Mouse (Mus musculus) kidney, embryonic 14.5 days (tissue): ENCODE data around the gene D10Wsu102e. TPM values are rescaled to one million over a fixed set of nuclear protein-coding genes. Genes with fewer than 3 reads are reported as not detected.
"Not testable (repeated sequence)": the region's sequence is repeated elsewhere in the genome, so short reads cannot be mapped to it uniquely, and the experiment has no call there.

ENCODE experiments used
- ATAC-seq: fragments of 200-750 bp; cut with Nextera tagmentation; 2 replicates; pipeline ENCODE4 v1.8.0; 2017; ENCODE audit warnings: moderate number of reproducible peaks, mild to moderate bottlenecking, moderate TSS enrichment, moderate library complexity; ENCODE audit not compliant: low FRiP score, low TSS enrichment
- H3K27ac ChIP-seq: fragments of 300-500 bp; sonication (generic); 2 replicates; pipeline ENCODE4 v1.5.1; 2014; ENCODE audit warnings: low read depth, mild to moderate bottlenecking, low read length, moderate library complexity, mixed read lengths
- H3K27me3 ChIP-seq: fragments of 300-500 bp; sonication (generic); 2 replicates; pipeline ENCODE4 v1.6.1; 2014; ENCODE audit warnings: mild to moderate bottlenecking, low read length; ENCODE audit not compliant: control insufficient read depth, insufficient read depth
- H3K36me3 ChIP-seq: fragments of 300-500 bp; sonication (generic); 2 replicates; pipeline ENCODE4 v1.6.1; 2014; ENCODE audit warnings: low read length, mixed read lengths; ENCODE audit not compliant: control insufficient read depth, insufficient read depth
- H3K4me1 ChIP-seq: fragments of 300-500 bp; sonication (generic); 2 replicates; pipeline ENCODE4 v1.6.1; 2014; ENCODE audit warnings: low read length, mixed read lengths; ENCODE audit not compliant: control insufficient read depth, insufficient read depth
- H3K4me2 ChIP-seq: fragments of 300-500 bp; sonication (generic); replicated peaks from 2 replicates; pipeline ENCODE4 v1.6.1; 2014; ENCODE audit warnings: low read depth, mild to moderate bottlenecking, low read length
- H3K4me3 ChIP-seq: fragments of 300-500 bp; sonication (generic); 2 replicates; pipeline ENCODE4 v1.5.1; 2014; ENCODE audit warnings: mild to moderate bottlenecking, low read length
- H3K9ac ChIP-seq: fragments of 300-500 bp; sonication (generic); 2 replicates; pipeline ENCODE4 v1.6.1; 2014; ENCODE audit warnings: low read depth, mild to moderate bottlenecking, low read length, moderate library complexity
- H3K9me3 ChIP-seq: fragments of 300-500 bp; sonication (generic); 2 replicates; pipeline ENCODE4 v1.6.1; 2016; ENCODE audit warnings: low read length; ENCODE audit not compliant: control insufficient read depth
- WGBS: fragments of 180-500 bp; shearing (Covaris S2); extraction: QIAGEN DNeasy Blood & Tissue Kit; methylation state at CpG from one replicate; pipeline ENCODE4 v1.1.7; 2014; 5-methylcytosine and 5-hydroxymethylcytosine counted together
- polyA plus RNA-seq: library from polyadenylated mRNA; unstranded; fragments of >200 nt; fragmentation: Nextera tagmentation; extraction: Ambion mirVana; gene quantifications from 2 replicates; pipeline ENCODE4 v1.2.1, GENCODE M21; 2014

The D10Wsu102e gene
- polyA plus RNA-seq, 1 experiment from 2014 or later = 0.89 TPM

DNA sequence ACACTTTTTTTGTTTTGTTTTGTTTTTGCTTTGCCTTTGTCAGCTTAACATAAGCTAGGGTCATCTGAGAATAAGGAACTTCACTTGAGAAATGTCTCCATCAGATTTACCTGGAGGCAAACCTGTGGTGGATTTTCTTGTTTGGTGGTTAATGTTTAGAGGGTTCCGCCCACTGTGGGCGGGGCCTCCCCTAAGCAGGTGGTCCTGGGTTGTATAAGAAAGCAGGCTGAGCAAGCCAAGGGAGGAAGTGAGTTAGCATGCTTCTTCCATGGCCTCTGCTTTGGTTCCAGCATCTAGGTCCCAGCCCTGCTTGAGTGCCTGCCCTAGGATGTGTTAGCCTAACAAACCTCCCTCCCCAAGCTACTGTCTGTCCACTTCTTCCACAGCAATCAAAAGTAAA lies 18.8 kb upstream of the D10Wsu102e start:
- peaks cover 18% of the 10 kb centered on the region for H3K27me3 ChIP-seq
- no peaks in the 10 kb centered on the region for H3K36me3 ChIP-seq
- H3K4me3 ChIP-seq = no peak overlapping the region
- H3K4me2 ChIP-seq = no peak overlapping the region
- H3K4me1 ChIP-seq = 0 out of 2 replicates have a peak, but pooled peaks cover 6% of the 10 kb centered on the region
- ATAC-seq = no peak
- no peak overlapping the region for H3K27ac ChIP-seq
- 48% methylated on average over 2 of the region's 2 CpGs for WGBS
- no peak overlapping the region for H3K9ac ChIP-seq
- no peaks in the 10 kb centered on the region for H3K9me3 ChIP-seq

DNA sequence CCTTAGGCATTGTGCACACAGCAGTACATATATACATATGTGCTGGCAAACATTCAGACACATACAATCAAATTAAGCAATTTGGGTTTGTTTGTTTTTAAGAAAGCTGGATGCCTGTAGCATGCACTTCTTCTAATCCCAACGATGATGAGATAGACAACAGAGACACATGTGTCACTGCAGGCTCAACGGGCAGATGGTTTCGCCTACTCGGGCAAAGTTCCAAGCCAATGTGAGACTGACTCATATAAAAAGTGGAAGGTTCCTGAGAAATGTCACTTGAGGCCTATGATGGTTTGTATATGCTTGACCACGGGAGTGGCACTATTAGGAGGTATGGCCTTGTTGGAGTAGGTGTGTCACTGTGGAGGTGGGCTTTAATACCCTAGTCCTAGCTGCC lies 16.9 kb upstream of the D10Wsu102e start:
- Histone ChIP-seq H3K27me3 (no peaks in the 10 kb centered on the region; the same call in 1 of the 2 replicates), H3K36me3 (no peaks in the 10 kb centered on the region), H3K4me2 (no peak overlapping the region), H3K9ac (no peak overlapping the region), H3K4me1 (no peaks in the 10 kb centered on the region), H3K9me3 (no peaks in the 10 kb centered on the region), H3K4me3 (no peak overlapping the region), H3K27ac (no peak overlapping the region)
- ATAC-seq = no peak
- 91% methylated on average over 5 of the region's 5 CpGs for WGBS

GRCm38 (mm10) chr10:83343828-83344685 lies 16.0 kb upstream of the D10Wsu102e start:
- Histone ChIP-seq H3K36me3 (no peaks in the 10 kb centered on the region), H3K27me3 (no peaks in the 10 kb centered on the region), H3K9me3 (no peaks in the 10 kb centered on the region), H3K9ac (no peak overlapping the region), H3K4me2 (no peak overlapping the region), H3K4me1 (no peaks in the 10 kb centered on the region), H3K4me3 (no peak overlapping the region), H3K27ac (no peak overlapping the region)
- WGBS = 68% methylated on average over 2 of the region's 2 CpGs
- ATAC-seq = no peak

DNA sequence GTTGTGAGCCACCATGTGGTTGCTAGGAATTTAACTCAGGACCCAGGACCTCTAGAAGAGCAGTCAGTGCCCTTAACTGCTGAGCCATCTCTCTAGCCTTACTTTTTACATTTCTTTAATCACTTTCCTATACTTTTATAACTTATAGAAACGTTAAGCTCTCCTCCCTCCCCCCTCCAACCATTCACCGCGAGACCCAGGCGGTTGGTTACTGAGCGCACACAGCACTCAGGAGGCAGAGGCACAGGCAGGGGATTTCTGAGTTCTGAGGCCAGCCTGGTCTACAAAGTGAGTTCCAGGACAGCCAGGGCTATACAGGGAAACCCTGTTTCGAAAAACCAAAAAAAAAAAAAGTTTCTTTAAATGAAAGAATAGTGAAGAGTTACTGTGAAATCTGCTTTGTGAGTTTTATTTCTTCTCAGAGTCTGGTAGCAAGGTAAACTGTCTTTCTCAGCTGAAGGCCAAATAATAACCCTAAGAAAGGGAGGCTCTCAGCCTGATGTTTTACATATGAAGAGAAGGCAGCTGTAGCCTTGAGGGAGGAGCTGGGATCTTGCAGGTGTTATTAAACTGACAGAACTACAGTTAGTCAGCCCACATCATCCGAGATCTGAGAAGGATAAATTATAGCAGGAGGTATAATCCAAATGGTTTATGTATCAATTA lies 14.2 kb upstream of the D10Wsu102e start:
- Histone ChIP-seq H3K36me3 (no peaks in the 10 kb centered on the region), H3K9ac (no peak overlapping the region), H3K27ac (no peak overlapping the region), H3K4me2 (no peak overlapping the region), H3K4me1 (no peaks in the 10 kb centered on the region), H3K4me3 (no peak overlapping the region), H3K9me3 (no peaks in the 10 kb centered on the region), H3K27me3 (no peaks in the 10 kb centered on the region)
- 45% methylated on average over 7 of the region's 7 CpGs for WGBS
- ATAC-seq = no peak

- Histone ChIP-seq H3K27ac (no peak overlapping the region), H3K27me3 (no peaks in the 10 kb centered on the region), H3K4me3 (no peak overlapping the region), H3K36me3 (no peaks in the 10 kb centered on the region), H3K4me1 (no peaks in the 10 kb centered on the region), H3K9ac (no peak overlapping the region), H3K4me2 (no peak overlapping the region), H3K9me3 (no peaks in the 10 kb centered on the region)
- 80% methylated on average over 5 of the region's 5 CpGs for WGBS
- ATAC-seq = no peak
Observed at GRCm38 (mm10) chr10:83346359-83346736, 13.7 kb upstream of the D10Wsu102e start.

GRCm38 (mm10) chr10:83347494-83347893 lies 12.5 kb upstream of the D10Wsu102e start:
- H3K4me3 ChIP-seq = no peak overlapping the region
- WGBS = 39% methylated on average over 7 of the region's 7 CpGs
- H3K27ac ChIP-seq = no peak overlapping the region
- H3K36me3 ChIP-seq = no peaks in the 10 kb centered on the region
- H3K4me2 ChIP-seq = no peak overlapping the region
- H3K9ac ChIP-seq = no peak overlapping the region
- no peaks in the 10 kb centered on the region for H3K9me3 ChIP-seq
- H3K4me1 ChIP-seq = no peaks in the 10 kb centered on the region
- no peaks in the 10 kb centered on the region for H3K27me3 ChIP-seq
- no peak for ATAC-seq

DNA sequence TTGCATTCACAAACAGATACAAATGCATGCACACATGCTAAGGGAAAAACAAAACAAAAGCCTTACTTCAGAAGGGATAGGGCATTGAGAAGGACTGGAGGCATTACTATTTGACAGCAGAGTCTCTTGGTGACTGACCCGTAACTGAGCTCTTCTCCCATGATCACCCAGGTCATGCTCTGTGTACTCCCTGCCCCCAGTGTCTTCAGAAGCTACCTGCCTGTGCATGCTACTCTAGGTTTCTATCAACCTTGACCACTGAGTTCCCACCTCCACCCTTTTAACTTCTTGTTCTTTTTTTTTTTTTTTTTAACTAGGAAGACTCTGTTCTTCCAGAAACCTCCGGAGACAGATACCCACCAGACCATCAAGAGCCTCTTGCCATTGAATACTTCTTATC lies 9.3 kb upstream of the D10Wsu102e start:
- 73% methylated on average over 2 of the region's 2 CpGs for WGBS
- no peak for ATAC-seq

DNA sequence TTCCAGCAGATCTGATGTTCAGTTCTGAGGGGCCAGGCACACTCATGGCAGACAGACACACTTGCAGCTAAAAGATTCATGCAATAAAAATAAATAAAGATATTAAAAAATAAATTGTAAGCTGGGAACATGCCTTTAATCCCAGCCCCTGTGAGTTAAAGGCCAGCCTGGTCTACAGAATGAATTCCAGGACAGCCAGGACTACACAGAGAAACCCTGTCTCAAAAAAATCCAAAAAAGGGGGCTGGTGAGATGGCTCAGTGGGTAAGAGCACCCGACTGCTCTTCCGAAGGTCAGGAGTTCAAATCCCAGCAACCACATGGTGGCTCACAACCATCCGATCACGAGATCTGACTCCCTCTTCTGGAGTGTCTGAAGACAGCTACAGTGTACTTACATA lies 8.2 kb upstream of the D10Wsu102e start:
- 98% methylated on average over 3 of the region's 4 CpGs for WGBS
- not testable (repeated sequence) for H3K4me2 ChIP-seq, H3K4me3 ChIP-seq, H3K9ac ChIP-seq, H3K27ac ChIP-seq, ATAC-seq, H3K36me3 ChIP-seq, H3K9me3 ChIP-seq, H3K4me1 ChIP-seq, H3K27me3 ChIP-seq

More for the DNA sequence above, 9.3 kb upstream of the D10Wsu102e start:
- no peaks in the 10 kb centered on the region for H3K27me3 ChIP-seq
- peaks cover 4% of the 10 kb centered on the region; the same call in 1 of the 2 replicates for H3K4me1 ChIP-seq
- no peak overlapping the region for H3K4me3 ChIP-seq
- H3K4me2 ChIP-seq = no peak overlapping the region
- no peaks in the 10 kb centered on the region for H3K9me3 ChIP-seq
- H3K36me3 ChIP-seq = no peaks in the 10 kb centered on the region
- no peak overlapping the region for H3K27ac ChIP-seq
- no peak overlapping the region for H3K9ac ChIP-seq
